Mouse (Mus musculus): Measurements from ENCODE around the gene Ttc7b. TPM values are rescaled to one million over a fixed set of nuclear protein-coding genes. Genes with fewer than 3 reads are reported as not detected.

The Ttc7b gene
- total and polyA plus RNA-seq, 3 experiments = 21.1 to 33.9 (median 26.8) TPM

GRCm38 (mm10) chr12:100437862-100438261 is 82.8 kb downstream of the Ttc7b start:
- no peak for TF ChIP-seq GATA2 (IDR thresholded peaks at IDR 0.05; ENCODE audit: borderline replicate concordance, low read depth, low read length)
- no peak for TF ChIP-seq GATA1 (IDR thresholded peaks at IDR 0.05; ENCODE audit: borderline replicate concordance, low read length)
- TF ChIP-seq CTCF (IDR thresholded peaks at IDR 0.05; ENCODE audit: low read depth, low read length) = no peak
- no peak for TF ChIP-seq TAL1 (conservative IDR thresholded peaks at IDR 0.05; ENCODE audit: low read depth, low read length)
- no peak for TF ChIP-seq POLR2AphosphoS5 (IDR thresholded peaks at IDR 0.05; ENCODE audit: insufficient replicate concordance, low read depth, low read length)
- no peaks in the 10 kb centered on the region for H3K9me3 ChIP-seq (replicated peaks)
- H3K4me3 ChIP-seq (ENCODE audit: low read depth, low read length) = no peak overlapping the region
- ATAC-seq (ENCODE audit: extremely low read depth, insufficient number of reproducible peaks, low FRiP score, poor library complexity, severe bottlenecking) = no peak
- no peaks in the 10 kb centered on the region for H3K36me3 ChIP-seq (replicated peaks)
- peaks cover 6% of the 10 kb centered on the region; the same call in 1 of the 2 replicates for H3K4me1 ChIP-seq (ENCODE audit: insufficient read depth, low read depth, low read length)
- H3K27me3 ChIP-seq (ENCODE audit: insufficient read depth, low read length) = 0 out of 2 replicates have a peak, but pooled peaks cover under 1% of the 10 kb centered on the region
- DNase-seq (ENCODE audit: low spot score) = no peak

- Histone ChIP-seq H3K36me3 (replicated peaks) (no peaks in the 10 kb centered on the region), H3K9me3 (replicated peaks) (no peaks in the 10 kb centered on the region), H3K4me3 (ENCODE audit: low read depth, low read length) (no peak overlapping the region), H3K27me3 (ENCODE audit: insufficient read depth, low read length) (no peaks in the 10 kb centered on the region; the same call in 1 of the 2 replicates), H3K4me1 (ENCODE audit: insufficient read depth, low read depth, low read length) (no peaks in the 10 kb centered on the region)
- TF ChIP-seq GATA1 (IDR thresholded peaks at IDR 0.05; ENCODE audit: borderline replicate concordance, low read length) = no peak
- no peak for TF ChIP-seq POLR2AphosphoS5 (IDR thresholded peaks at IDR 0.05; ENCODE audit: insufficient replicate concordance, low read depth, low read length)
- TF ChIP-seq GATA2 (IDR thresholded peaks at IDR 0.05; ENCODE audit: borderline replicate concordance, low read depth, low read length) = no peak
- no peak for TF ChIP-seq CTCF (IDR thresholded peaks at IDR 0.05; ENCODE audit: low read depth, low read length)
- no peak for TF ChIP-seq TAL1 (conservative IDR thresholded peaks at IDR 0.05; ENCODE audit: low read depth, low read length)
- DNase-seq (ENCODE audit: low spot score) (no peak), ATAC-seq (ENCODE audit: extremely low read depth, insufficient number of reproducible peaks, low FRiP score, poor library complexity, severe bottlenecking) (no peak)
Measured at GRCm38 (mm10) chr12:100435763-100436162, 84.9 kb downstream of the Ttc7b start.

- no peak for DNase-seq (ENCODE audit: low spot score)
- TF ChIP-seq GATA1 (IDR thresholded peaks at IDR 0.05; ENCODE audit: borderline replicate concordance, low read length) (no peak), CTCF (IDR thresholded peaks at IDR 0.05; ENCODE audit: low read depth, low read length) (no peak), TAL1 (conservative IDR thresholded peaks at IDR 0.05; ENCODE audit: low read depth, low read length) (no peak), GATA2 (IDR thresholded peaks at IDR 0.05; ENCODE audit: borderline replicate concordance, low read depth, low read length) (no peak), POLR2AphosphoS5 (IDR thresholded peaks at IDR 0.05; ENCODE audit: insufficient replicate concordance, low read depth, low read length) (no peak)
- no peaks in the 10 kb centered on the region for H3K36me3 ChIP-seq (replicated peaks)
- H3K27me3 ChIP-seq (ENCODE audit: insufficient read depth, low read length) = peaks cover 3% of the 10 kb centered on the region; the same call in 1 of the 2 replicates
- H3K4me3 ChIP-seq (ENCODE audit: low read depth, low read length) = no peak overlapping the region
- ATAC-seq (ENCODE audit: extremely low read depth, insufficient number of reproducible peaks, low FRiP score, poor library complexity, severe bottlenecking) = no peak
- no peaks in the 10 kb centered on the region for H3K4me1 ChIP-seq (ENCODE audit: insufficient read depth, low read depth, low read length)
- no peaks in the 10 kb centered on the region for H3K9me3 ChIP-seq (replicated peaks)
Measured at GRCm38 (mm10) chr12:100431830-100432229, 88.8 kb downstream of the Ttc7b start.

DNA sequence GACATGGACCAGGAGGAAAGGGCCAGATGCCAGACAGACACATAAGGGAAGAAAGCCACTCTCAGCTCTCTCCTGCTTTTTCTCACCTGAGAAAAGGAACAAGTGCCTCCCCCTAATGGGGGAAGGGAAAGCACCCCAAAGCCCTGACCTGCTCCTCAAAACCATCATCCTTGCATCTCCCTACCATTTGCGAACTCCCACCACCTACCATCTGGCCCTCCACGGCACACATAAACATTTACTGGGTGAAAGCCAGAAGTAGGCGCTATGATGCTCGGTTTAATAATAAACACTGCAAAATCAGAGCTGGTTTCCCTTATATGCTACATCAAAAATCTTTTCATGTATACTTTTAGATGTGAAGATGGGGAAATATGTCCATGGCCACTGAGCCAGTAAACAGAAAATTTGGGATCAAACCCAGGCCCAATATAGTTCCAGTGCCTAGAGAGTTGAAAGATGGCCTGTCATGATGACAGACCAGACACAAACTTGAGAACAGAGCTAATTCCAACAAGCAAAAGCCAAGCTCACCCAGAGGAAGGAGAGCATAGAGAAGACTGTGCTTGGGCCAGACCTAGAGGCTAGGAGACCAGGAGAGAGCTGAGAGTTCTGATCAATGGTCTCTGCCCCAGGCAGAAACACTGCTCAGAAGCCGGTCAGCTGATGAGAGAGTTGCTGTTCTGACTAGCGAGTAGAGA is 91.1 kb downstream of the Ttc7b start:
- Histone ChIP-seq H3K4me3 (ENCODE audit: low read depth, low read length) (no peak overlapping the region), H3K4me1 (ENCODE audit: insufficient read depth, low read depth, low read length) (no peaks in the 10 kb centered on the region), H3K9me3 (replicated peaks) (no peaks in the 10 kb centered on the region), H3K27me3 (ENCODE audit: insufficient read depth, low read length) (peaks cover 11% of the 10 kb centered on the region), H3K36me3 (replicated peaks) (no peaks in the 10 kb centered on the region)
- TF ChIP-seq GATA1 (IDR thresholded peaks at IDR 0.05; ENCODE audit: borderline replicate concordance, low read length) (no peak), CTCF (IDR thresholded peaks at IDR 0.05; ENCODE audit: low read depth, low read length) (no peak), GATA2 (IDR thresholded peaks at IDR 0.05; ENCODE audit: borderline replicate concordance, low read depth, low read length) (no peak), POLR2AphosphoS5 (IDR thresholded peaks at IDR 0.05; ENCODE audit: insufficient replicate concordance, low read depth, low read length) (no peak), TAL1 (conservative IDR thresholded peaks at IDR 0.05; ENCODE audit: low read depth, low read length) (no peak)
- DNase-seq (ENCODE audit: low spot score) = no peak
- ATAC-seq (ENCODE audit: extremely low read depth, insufficient number of reproducible peaks, low FRiP score, poor library complexity, severe bottlenecking) = no peak

DNA sequence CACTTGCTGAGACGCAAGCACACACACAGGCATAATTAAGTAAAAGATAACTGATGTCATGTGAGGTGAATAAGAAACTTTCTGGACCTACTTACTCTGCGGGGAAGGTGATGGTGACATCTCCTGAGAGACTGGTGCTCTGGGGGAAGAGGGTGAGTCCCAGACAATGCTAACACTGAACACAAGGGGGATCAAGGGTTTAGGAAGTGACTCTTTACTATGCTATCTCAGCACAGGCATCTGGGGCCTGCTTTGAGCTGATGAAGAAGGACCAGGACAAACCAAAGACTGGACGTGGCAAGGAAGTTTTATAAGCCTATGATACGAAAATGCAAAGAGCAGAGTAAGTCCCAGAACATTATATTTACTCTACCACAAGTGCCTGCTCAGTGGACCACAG is 92.4 kb downstream of the Ttc7b start:
- Histone ChIP-seq H3K4me1 (ENCODE audit: insufficient read depth, low read depth, low read length) (no peaks in the 10 kb centered on the region), H3K9me3 (replicated peaks) (no peaks in the 10 kb centered on the region), H3K4me3 (ENCODE audit: low read depth, low read length) (no peak overlapping the region), H3K27me3 (ENCODE audit: insufficient read depth, low read length) (peaks cover 11% of the 10 kb centered on the region), H3K36me3 (replicated peaks) (no peaks in the 10 kb centered on the region)
- TF ChIP-seq GATA1 (IDR thresholded peaks at IDR 0.05; ENCODE audit: borderline replicate concordance, low read length) (no peak), TAL1 (conservative IDR thresholded peaks at IDR 0.05; ENCODE audit: low read depth, low read length) (no peak), GATA2 (IDR thresholded peaks at IDR 0.05; ENCODE audit: borderline replicate concordance, low read depth, low read length) (no peak), POLR2AphosphoS5 (IDR thresholded peaks at IDR 0.05; ENCODE audit: insufficient replicate concordance, low read depth, low read length) (no peak), CTCF (IDR thresholded peaks at IDR 0.05; ENCODE audit: low read depth, low read length) (no peak)
- ATAC-seq (ENCODE audit: extremely low read depth, insufficient number of reproducible peaks, low FRiP score, poor library complexity, severe bottlenecking) (no peak), DNase-seq (ENCODE audit: low spot score) (no peak)

DNA sequence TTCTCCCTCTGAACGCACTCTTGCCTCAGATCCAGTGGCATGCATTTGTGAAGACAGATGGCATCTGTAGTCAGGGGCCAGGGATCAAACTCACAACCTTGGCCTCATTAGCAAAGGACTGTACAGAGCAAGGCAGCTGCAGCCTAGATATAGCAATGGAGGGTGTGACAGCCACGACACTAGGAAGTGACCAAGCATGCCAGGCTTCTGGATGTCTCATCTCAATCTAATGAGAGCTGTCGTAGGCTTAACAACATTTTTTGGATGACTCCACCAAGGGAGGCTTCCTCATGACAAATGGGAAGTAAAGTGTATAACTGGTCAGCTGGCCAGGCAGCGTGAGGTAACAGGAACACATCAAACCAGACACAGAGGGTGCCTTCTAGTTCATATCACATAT is 94.4 kb downstream of the Ttc7b start:
- peaks cover 19% of the 10 kb centered on the region for H3K27me3 ChIP-seq (ENCODE audit: insufficient read depth, low read length)
- no peaks in the 10 kb centered on the region for H3K9me3 ChIP-seq (replicated peaks)
- no peaks in the 10 kb centered on the region for H3K36me3 ChIP-seq (replicated peaks)
- DNase-seq (ENCODE audit: low spot score) (no peak), ATAC-seq (ENCODE audit: extremely low read depth, insufficient number of reproducible peaks, low FRiP score, poor library complexity, severe bottlenecking) (no peak)
- TF ChIP-seq TAL1 (conservative IDR thresholded peaks at IDR 0.05; ENCODE audit: low read depth, low read length) (no peak), GATA1 (IDR thresholded peaks at IDR 0.05; ENCODE audit: borderline replicate concordance, low read length) (no peak), GATA2 (IDR thresholded peaks at IDR 0.05; ENCODE audit: borderline replicate concordance, low read depth, low read length) (no peak), POLR2AphosphoS5 (IDR thresholded peaks at IDR 0.05; ENCODE audit: insufficient replicate concordance, low read depth, low read length) (no peak), CTCF (IDR thresholded peaks at IDR 0.05; ENCODE audit: low read depth, low read length) (no peak)
- H3K4me3 ChIP-seq (ENCODE audit: low read depth, low read length) = no peak overlapping the region
- 0 out of 2 replicates have a peak, but pooled peaks cover 2% of the 10 kb centered on the region for H3K4me1 ChIP-seq (ENCODE audit: insufficient read depth, low read depth, low read length)
